Mouse (Mus musculus): ENCODE measurements around the gene Olfr524.

GRCm38 (mm10) chr7:140213841-140214240, 8.1 kb upstream of the Olfr524 start:
- no peak for TF ChIP-seq CTCF (IDR thresholded peaks at IDR 0.05; ENCODE audit: control insufficient read depth, insufficient read depth, insufficient replicate concordance, low read depth, low read length)
- no peak for TF ChIP-seq POLR2A (IDR thresholded peaks at IDR 0.05; ENCODE audit: control insufficient read depth, low read depth, low read length)

Measured in testis, adult 2 months (tissue).